Mouse (Mus musculus): ENCODE measurements around the gene Zfp36. TPM values are rescaled to one million over a fixed set of nuclear protein-coding genes. Genes with fewer than 3 reads are reported as not detected.
A peak's percentile ranks its signal among the peaks of the same experiment; 100 is the strongest.

Gene Zfp36
- polyA plus RNA-seq, 1 experiment from 2014 or later = 61.5 TPM

DNA sequence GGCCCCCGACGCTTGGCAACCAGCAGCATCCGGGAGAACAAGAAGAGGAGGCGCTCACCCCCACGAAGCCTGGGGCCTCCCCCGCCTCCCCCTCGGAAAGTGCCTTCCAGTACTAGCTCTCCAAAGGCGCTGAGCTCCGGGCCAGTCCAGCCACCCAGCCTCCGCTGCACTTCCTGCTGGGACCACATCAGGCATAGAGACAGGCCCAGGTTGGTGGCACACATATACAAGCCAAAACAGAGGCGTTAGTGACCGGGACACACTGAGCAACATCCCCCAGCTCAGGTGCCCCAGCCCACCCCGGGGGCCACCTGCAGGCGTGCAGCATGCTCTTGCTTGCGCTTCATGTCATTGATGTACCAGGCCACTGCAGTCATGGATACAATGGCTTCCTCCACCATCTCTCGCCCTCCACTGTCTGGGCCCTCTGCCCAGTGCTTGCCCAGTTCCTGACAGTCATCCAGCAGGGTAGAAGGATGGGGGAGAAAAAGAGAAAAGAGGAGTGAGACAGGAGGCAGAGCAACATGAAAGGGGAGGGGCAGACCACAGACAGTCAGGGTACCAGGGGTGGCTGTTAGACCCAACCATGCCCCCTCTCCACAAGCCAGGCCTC lies 12.3 kb downstream of the Zfp36 start:
- H3K4me1 ChIP-seq (replicated peaks; ENCODE audit: control insufficient read depth, insufficient read depth, low read length) = no peaks in the 10 kb centered on the region
- no peak overlapping the region for H3K4me2 ChIP-seq (replicated peaks; ENCODE audit: low read depth)
- no peak for ATAC-seq
- H3K27ac ChIP-seq (ENCODE audit: low read depth, low read length) = no peak overlapping the region
- no peaks in the 10 kb centered on the region for H3K9me3 ChIP-seq (ENCODE audit: control insufficient read depth)
- H3K36me3 ChIP-seq (ENCODE audit: control insufficient read depth, insufficient read depth) = peaks cover 63% of the 10 kb centered on the region
- no peak overlapping the region for H3K4me3 ChIP-seq (ENCODE audit: low read depth, low read length)
- no peaks in the 10 kb centered on the region for H3K27me3 ChIP-seq (replicated peaks; ENCODE audit: control insufficient read depth, insufficient read depth, low read length)
- H3K9ac ChIP-seq (ENCODE audit: low read depth, low read length) = no peak overlapping the region
- 94% methylated on average over 16 of the region's 16 CpGs for WGBS
- TF ChIP-seq CTCF (IDR thresholded peaks at IDR 0.05; ENCODE audit: low read depth) = no peak

- Histone ChIP-seq H3K9ac (ENCODE audit: low read depth, low read length) (no peak overlapping the region), H3K4me2 (replicated peaks; ENCODE audit: low read depth) (no peak overlapping the region), H3K27ac (ENCODE audit: low read depth, low read length) (no peak overlapping the region), H3K27me3 (replicated peaks; ENCODE audit: control insufficient read depth, insufficient read depth, low read length) (no peaks in the 10 kb centered on the region), H3K4me1 (replicated peaks; ENCODE audit: control insufficient read depth, insufficient read depth, low read length) (peaks cover 8% of the 10 kb centered on the region; the same call in 1 of the 2 replicates), H3K4me3 (ENCODE audit: low read depth, low read length) (no peak overlapping the region), H3K36me3 (ENCODE audit: control insufficient read depth, insufficient read depth) (peaks cover 76% of the 10 kb centered on the region), H3K9me3 (ENCODE audit: control insufficient read depth) (no peaks in the 10 kb centered on the region)
- ATAC-seq = no peak
- TF ChIP-seq CTCF (IDR thresholded peaks at IDR 0.05; ENCODE audit: low read depth) = no peak
- 78% methylated on average over 16 of the region's 16 CpGs for WGBS
Measured at GRCm38 (mm10) chr7:28362441-28363060, 17.5 kb downstream of the Zfp36 start.

- H3K9ac ChIP-seq (ENCODE audit: low read depth, low read length) = no peak overlapping the region
- peaks cover 69% of the 10 kb centered on the region for H3K36me3 ChIP-seq (ENCODE audit: control insufficient read depth, insufficient read depth)
- H3K4me3 ChIP-seq (ENCODE audit: low read depth, low read length) = no peak overlapping the region
- peaks cover 10% of the 10 kb centered on the region; the same call in 1 of the 2 replicates for H3K4me1 ChIP-seq (replicated peaks; ENCODE audit: control insufficient read depth, insufficient read depth, low read length)
- ATAC-seq = no peak
- no peaks in the 10 kb centered on the region for H3K27me3 ChIP-seq (replicated peaks; ENCODE audit: control insufficient read depth, insufficient read depth, low read length)
- WGBS = 94% methylated on average over 20 of the region's 20 CpGs
- H3K9me3 ChIP-seq (ENCODE audit: control insufficient read depth) = no peaks in the 10 kb centered on the region
- TF ChIP-seq CTCF (IDR thresholded peaks at IDR 0.05; ENCODE audit: low read depth) = no peak
- H3K27ac ChIP-seq (ENCODE audit: low read depth, low read length) = no peak overlapping the region; the same call in 1 of the 2 replicates
- H3K4me2 ChIP-seq (replicated peaks; ENCODE audit: low read depth) = no peak overlapping the region
Measured at GRCm38 (mm10) chr7:28361647-28362341, 18.3 kb downstream of the Zfp36 start.

- H3K27me3 ChIP-seq (replicated peaks; ENCODE audit: control insufficient read depth, insufficient read depth, low read length) = no peaks in the 10 kb centered on the region
- H3K27ac ChIP-seq (ENCODE audit: low read depth, low read length) = 0 out of 2 replicates have a peak overlapping the region, but pooled peaks have one; percentile 15
- no peak overlapping the region for H3K4me2 ChIP-seq (replicated peaks; ENCODE audit: low read depth)
- H3K9ac ChIP-seq (ENCODE audit: low read depth, low read length) = no peak overlapping the region
- peaks cover 10% of the 10 kb centered on the region; the same call in 1 of the 2 replicates for H3K4me1 ChIP-seq (replicated peaks; ENCODE audit: control insufficient read depth, insufficient read depth, low read length)
- no peak for ATAC-seq
- H3K36me3 ChIP-seq (ENCODE audit: control insufficient read depth, insufficient read depth) = peaks cover 56% of the 10 kb centered on the region
- H3K4me3 ChIP-seq (ENCODE audit: low read depth, low read length) = no peak overlapping the region
- WGBS = 88% methylated on average over 6 of the region's 6 CpGs
- H3K9me3 ChIP-seq (ENCODE audit: control insufficient read depth) = no peaks in the 10 kb centered on the region
- no peak for TF ChIP-seq CTCF (IDR thresholded peaks at IDR 0.05; ENCODE audit: low read depth)
Measured at GRCm38 (mm10) chr7:28360291-28360690, 19.8 kb downstream of the Zfp36 start.

- no peaks in the 10 kb centered on the region for H3K27me3 ChIP-seq (replicated peaks; ENCODE audit: control insufficient read depth, insufficient read depth, low read length)
- H3K4me1 ChIP-seq (replicated peaks; ENCODE audit: control insufficient read depth, insufficient read depth, low read length) = peaks cover 10% of the 10 kb centered on the region; the same call in 1 of the 2 replicates
- H3K27ac ChIP-seq (ENCODE audit: low read depth, low read length) = 0 out of 2 replicates have a peak overlapping the region, but pooled peaks have one; percentile 15
- peaks cover 52% of the 10 kb centered on the region for H3K36me3 ChIP-seq (ENCODE audit: control insufficient read depth, insufficient read depth)
- ATAC-seq = no peak
- H3K9me3 ChIP-seq (ENCODE audit: control insufficient read depth) = no peaks in the 10 kb centered on the region
- no peak overlapping the region for H3K4me3 ChIP-seq (ENCODE audit: low read depth, low read length)
- 92% methylated on average over 10 of the region's 10 CpGs for WGBS
- H3K4me2 ChIP-seq (replicated peaks; ENCODE audit: low read depth) = no peak overlapping the region
- TF ChIP-seq CTCF (IDR thresholded peaks at IDR 0.05; ENCODE audit: low read depth) = no peak
- no peak overlapping the region for H3K9ac ChIP-seq (ENCODE audit: low read depth, low read length)
Measured at GRCm38 (mm10) chr7:28359854-28360253, 20.2 kb downstream of the Zfp36 start.

- Histone ChIP-seq H3K9ac (ENCODE audit: low read depth, low read length) (no peak overlapping the region), H3K9me3 (ENCODE audit: control insufficient read depth) (no peaks in the 10 kb centered on the region), H3K4me3 (ENCODE audit: low read depth, low read length) (no peak overlapping the region), H3K27ac (ENCODE audit: low read depth, low read length) (peak overlapping the region; percentile 69), H3K36me3 (ENCODE audit: control insufficient read depth, insufficient read depth) (peaks cover 54% of the 10 kb centered on the region), H3K4me2 (replicated peaks; ENCODE audit: low read depth) (peak overlapping the region; percentile 30), H3K4me1 (replicated peaks; ENCODE audit: control insufficient read depth, insufficient read depth, low read length) (peaks cover 10% of the 10 kb centered on the region; the same call in 1 of the 2 replicates), H3K27me3 (replicated peaks; ENCODE audit: control insufficient read depth, insufficient read depth, low read length) (no peaks in the 10 kb centered on the region)
- 33% methylated on average over 7 of the region's 7 CpGs for WGBS
- TF ChIP-seq CTCF (IDR thresholded peaks at IDR 0.05; ENCODE audit: low read depth) = no peak
- ATAC-seq = no peak
Measured at GRCm38 (mm10) chr7:28358431-28358830, 21.6 kb downstream of the Zfp36 start.

All from intestine, postnatal 0 days (tissue).